Mouse (Mus musculus) embryo, embryonic 9.5 days (tissue): ENCODE measurements around the gene 1700017D01Rik.
A peak's percentile ranks its signal among the peaks of the same experiment; 100 is the strongest.
"Not testable (repeated sequence)": the region's sequence is repeated elsewhere in the genome, so short reads cannot be mapped to it uniquely, and the experiment has no call there.

Experiments
- DNase-seq: peaks from one replicate; pipeline ENCODE4 v3.0.0-alpha.2; 2017; ENCODE audit errors: extremely low spot score

Gene 1700017D01Rik

GRCm38 (mm10) chr19:11130776-11131175 is at the start of gene 1700017D01Rik:
1700017D01Rik (minus strand) TSS chr19:11130876.
- not testable (repeated sequence) for DNase-seq

GRCm38 (mm10) chr19:11177464-11177863 is 46.8 kb upstream of the 1700017D01Rik start:
- DNase-seq: no peak

GRCm38 (mm10) chr19:11165172-11165571 is 34.5 kb upstream of the 1700017D01Rik start, which contains the start of gene 1700025F22Rik:
1700025F22Rik (minus strand) TSS chr19:11165320.
- DNase-seq: peak; percentile 2

- not testable (repeated sequence) for DNase-seq
Measured at GRCm38 (mm10) chr19:11157890-11158289, 27.2 kb upstream of the 1700017D01Rik start.

GRCm38 (mm10) chr19:11135336-11135735 is 4.7 kb upstream of the 1700017D01Rik start:
- no peak for DNase-seq

GRCm38 (mm10) chr19:11134852-11135251 is 4.2 kb upstream of the 1700017D01Rik start:
- no peak for DNase-seq

GRCm38 (mm10) chr19:11129702-11130101 is 974 bp downstream of the 1700017D01Rik start:
- DNase-seq: no peak

- DNase-seq: peak; percentile 55
Measured at GRCm38 (mm10) chr19:11121016-11121420, 9.7 kb downstream of the 1700017D01Rik start.

- DNase-seq: no peak
Measured at GRCm38 (mm10) chr19:11119338-11119737, 11.3 kb downstream of the 1700017D01Rik start.

- DNase-seq: no peak
Measured at GRCm38 (mm10) chr19:11107746-11108145, 22.9 kb downstream of the 1700017D01Rik start.

- DNase-seq: no peak
Measured at GRCm38 (mm10) chr19:11101880-11102279, 28.8 kb downstream of the 1700017D01Rik start.

- DNase-seq: no peak
Measured at GRCm38 (mm10) chr19:11098401-11098800, 32.3 kb downstream of the 1700017D01Rik start.

GRCm38 (mm10) chr19:11092131-11092530 is 38.5 kb downstream of the 1700017D01Rik start:
- DNase-seq: peak; percentile 7

- DNase-seq: no peak
Measured at GRCm38 (mm10) chr19:11080934-11081333, 49.7 kb downstream of the 1700017D01Rik start, which contains the start of gene Ms4a8a. Ms4a8a (minus strand) TSS chr19:11081102.

- DNase-seq: no peak
Measured at GRCm38 (mm10) chr19:11070364-11070763, 60.3 kb downstream of the 1700017D01Rik start.

- no peak for DNase-seq
Measured at GRCm38 (mm10) chr19:11065202-11065875, 65.3 kb downstream of the 1700017D01Rik start.

GRCm38 (mm10) chr19:11060900-11061299 is 69.8 kb downstream of the 1700017D01Rik start:
- DNase-seq: no peak

GRCm38 (mm10) chr19:11059967-11060366 is 70.7 kb downstream of the 1700017D01Rik start:
- no peak for DNase-seq

- not testable (repeated sequence) for DNase-seq
Measured at GRCm38 (mm10) chr19:11055700-11056099, 75.0 kb downstream of the 1700017D01Rik start.

- DNase-seq: no peak
Measured at GRCm38 (mm10) chr19:11053277-11053676, 77.4 kb downstream of the 1700017D01Rik start.

- DNase-seq: no peak
Measured at GRCm38 (mm10) chr19:11052877-11053276, 77.8 kb downstream of the 1700017D01Rik start.

GRCm38 (mm10) chr19:11050286-11050685 is 80.4 kb downstream of the 1700017D01Rik start:
- DNase-seq: no peak

GRCm38 (mm10) chr19:11049426-11049825 is 81.2 kb downstream of the 1700017D01Rik start:
- DNase-seq: no peak
